Mouse (Mus musculus) erythroblast, embryonic 14.5 days (primary cell): Measurements from ENCODE around the gene Slc38a10. TPM values are rescaled to one million over a fixed set of nuclear protein-coding genes. Genes with fewer than 3 reads are reported as not detected.
A peak's percentile ranks its signal among the peaks of the same experiment; 100 is the strongest.

ENCODE experiments used
- H3K27me3 ChIP-seq: 2 replicates; pipeline ENCODE4 v1.6.1; 2012; ENCODE audit warnings: inconsistent platforms; ENCODE audit not compliant: control insufficient read depth
- H3K36me3 ChIP-seq: 2 replicates; pipeline ENCODE4 v1.6.1; 2012; ENCODE audit warnings: mild to moderate bottlenecking, inconsistent platforms; ENCODE audit not compliant: control insufficient read depth
- H3K4me1 ChIP-seq: 2 replicates; pipeline ENCODE4 v1.6.1; 2012; ENCODE audit warnings: inconsistent platforms; ENCODE audit not compliant: control insufficient read depth
- H3K4me3 ChIP-seq: replicated peaks from 2 replicates; pipeline ENCODE3; 2012; ENCODE audit warnings: moderate library complexity, mild to moderate bottlenecking, inconsistent platforms
- H3K9me3 ChIP-seq: 2 replicates; pipeline ENCODE4 v1.6.1; 2012; ENCODE audit warnings: low read length, inconsistent platforms, mixed read lengths; ENCODE audit not compliant: control insufficient read depth
- GATA1 ChIP-seq: IDR thresholded peaks from 2 replicates; pipeline ENCODE4 v1.6.1; 2012; ENCODE audit warnings: low read length, inconsistent platforms, mixed read lengths
- TAL1 ChIP-seq: IDR thresholded peaks from 3 replicates; pipeline ENCODE4 v1.6.1; 2012; ENCODE audit warnings: low read length, inconsistent platforms, mixed read lengths
- polyA plus RNA-seq: library from polyadenylated mRNA; stranded (reverse); fragments of >175 nt; gene quantifications from 2 replicates; pipeline ENCODE4 v1.2.3, GENCODE M21; 2012

Slc38a10 gene
- polyA plus RNA-seq, 1 experiment = 6.2 TPM

GRCm38 (mm10) chr11:120187236-120188101, 36.3 kb upstream of the Slc38a10 start:
- no peaks in the 10 kb centered on the region for H3K36me3 ChIP-seq
- TF ChIP-seq TAL1 (no peak), GATA1 (no peak)
- H3K4me3 ChIP-seq = peak overlapping the region; percentile 38
- H3K27me3 ChIP-seq = peaks cover 95% of the 10 kb centered on the region
- H3K4me1 ChIP-seq = peaks cover 18% of the 10 kb centered on the region
- H3K9me3 ChIP-seq = peaks cover 2% of the 10 kb centered on the region; the same call in 1 of the 2 replicates

GRCm38 (mm10) chr11:120186821-120187235, 35.7 kb upstream of the Slc38a10 start:
- Histone ChIP-seq H3K4me1 (peaks cover 18% of the 10 kb centered on the region), H3K9me3 (peaks cover 2% of the 10 kb centered on the region; the same call in 1 of the 2 replicates), H3K36me3 (no peaks in the 10 kb centered on the region), H3K4me3 (no peak overlapping the region), H3K27me3 (peaks cover 94% of the 10 kb centered on the region)
- TF ChIP-seq TAL1 (no peak), GATA1 (no peak)

GRCm38 (mm10) chr11:120186145-120186740, 35.1 kb upstream of the Slc38a10 start:
- H3K36me3 ChIP-seq = no peaks in the 10 kb centered on the region
- TF ChIP-seq TAL1 = no peak
- H3K4me3 ChIP-seq = no peak overlapping the region
- H3K9me3 ChIP-seq = peaks cover 2% of the 10 kb centered on the region; the same call in 1 of the 2 replicates
- H3K4me1 ChIP-seq = peaks cover 18% of the 10 kb centered on the region
- peaks cover 88% of the 10 kb centered on the region for H3K27me3 ChIP-seq

GRCm38 (mm10) chr11:120185316-120186141, 34.4 kb upstream of the Slc38a10 start:
- Histone ChIP-seq H3K4me1 (peaks cover 16% of the 10 kb centered on the region), H3K9me3 (peaks cover 2% of the 10 kb centered on the region; the same call in 1 of the 2 replicates), H3K36me3 (no peaks in the 10 kb centered on the region), H3K27me3 (peaks cover 81% of the 10 kb centered on the region), H3K4me3 (peak overlapping the region; percentile 29)
- TF ChIP-seq GATA1 (no peak), TAL1 (no peak)

GRCm38 (mm10) chr11:120184371-120185315, 33.5 kb upstream of the Slc38a10 start:
- peaks cover 76% of the 10 kb centered on the region for H3K27me3 ChIP-seq
- no peak for TF ChIP-seq TAL1
- TF ChIP-seq GATA1 = no peak
- H3K4me3 ChIP-seq = no peak overlapping the region
- H3K4me1 ChIP-seq = peaks cover 7% of the 10 kb centered on the region
- H3K36me3 ChIP-seq = no peaks in the 10 kb centered on the region
- H3K9me3 ChIP-seq = no peaks in the 10 kb centered on the region; the same call in 1 of the 2 replicates

- Histone ChIP-seq H3K36me3 (no peaks in the 10 kb centered on the region), H3K4me3 (no peak overlapping the region), H3K4me1 (no peaks in the 10 kb centered on the region), H3K27me3 (peaks cover 66% of the 10 kb centered on the region), H3K9me3 (no peaks in the 10 kb centered on the region; the same call in 1 of the 2 replicates)
- TF ChIP-seq GATA1 (no peak), TAL1 (no peak)
These were observed 32.6 kb upstream of the Slc38a10 start for GRCm38 (mm10) chr11:120183708-120184107.

GRCm38 (mm10) chr11:120183180-120183579, 32.0 kb upstream of the Slc38a10 start:
- Histone ChIP-seq H3K36me3 (no peaks in the 10 kb centered on the region), H3K4me1 (no peaks in the 10 kb centered on the region), H3K4me3 (no peak overlapping the region), H3K9me3 (no peaks in the 10 kb centered on the region; the same call in 1 of the 2 replicates), H3K27me3 (peaks cover 61% of the 10 kb centered on the region)
- no peak for TF ChIP-seq TAL1
- no peak for TF ChIP-seq GATA1
